Mouse (Mus musculus): ENCODE measurements around the gene Clec2i. TPM values are rescaled to one million over a fixed set of nuclear protein-coding genes. Genes with fewer than 3 reads are reported as not detected.

The Clec2i gene
- total RNA-seq (2023) = 37.1 TPM

DNA sequence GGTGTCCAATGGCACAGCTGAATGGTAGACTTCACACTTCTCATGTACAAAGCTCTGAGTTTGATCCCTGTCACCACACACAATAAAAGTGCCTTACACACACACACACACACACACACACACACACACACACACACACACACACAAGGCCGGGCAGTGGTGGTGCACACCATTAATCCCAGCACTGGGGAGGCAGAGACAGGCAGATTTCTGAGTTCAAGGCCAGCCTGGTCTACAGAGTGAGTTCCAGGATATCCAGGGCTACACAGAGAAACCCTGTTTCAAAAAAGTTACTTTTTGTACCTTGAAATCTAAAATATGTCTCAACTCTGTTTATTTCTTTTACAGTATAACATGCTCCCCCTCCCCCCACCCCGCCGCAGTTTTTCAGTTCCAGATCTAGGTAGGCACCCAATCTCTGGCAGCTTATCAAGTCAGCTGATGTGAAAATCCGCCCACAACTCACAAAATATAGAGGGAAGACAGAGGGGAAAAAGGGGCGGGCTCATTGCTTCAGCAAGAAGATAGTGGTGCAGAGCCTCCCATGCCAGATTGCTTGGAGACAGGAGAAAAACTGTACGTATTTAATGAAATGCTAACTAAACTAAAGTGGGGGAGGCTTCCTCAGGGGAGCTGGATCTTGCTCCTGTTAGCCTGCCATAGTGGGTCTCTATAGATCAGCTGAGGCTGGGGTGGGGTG, at the start of gene Clec2i:
Gene Clec2i, plus strand, starts transcription at position 498 of the 700 bp plus-strand sequence.

DNA sequence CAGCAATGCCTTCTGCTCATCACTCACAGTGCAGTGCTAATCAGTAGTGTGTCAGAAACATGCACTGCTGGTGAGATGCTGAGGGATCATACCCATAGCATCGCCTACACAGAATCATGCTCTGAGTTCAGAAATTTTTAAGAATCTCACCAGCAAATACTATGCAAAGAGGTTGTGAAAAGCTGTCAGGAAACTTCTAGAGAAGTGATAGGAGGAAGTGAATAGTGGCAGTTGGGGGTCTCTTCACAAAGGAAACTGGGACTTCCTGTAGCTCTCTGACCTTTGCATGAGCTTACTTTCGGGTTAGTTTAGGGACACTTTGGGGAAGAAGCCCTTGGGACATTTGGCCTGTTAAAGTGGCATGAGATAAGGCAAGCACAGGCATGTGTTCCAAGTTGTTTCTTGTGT, 3.6 kb downstream of the Clec2i start, which contains the start of gene BC035044:
Gene BC035044, minus strand, starts transcription at position 179 of the 408 bp plus-strand sequence.

DNA sequence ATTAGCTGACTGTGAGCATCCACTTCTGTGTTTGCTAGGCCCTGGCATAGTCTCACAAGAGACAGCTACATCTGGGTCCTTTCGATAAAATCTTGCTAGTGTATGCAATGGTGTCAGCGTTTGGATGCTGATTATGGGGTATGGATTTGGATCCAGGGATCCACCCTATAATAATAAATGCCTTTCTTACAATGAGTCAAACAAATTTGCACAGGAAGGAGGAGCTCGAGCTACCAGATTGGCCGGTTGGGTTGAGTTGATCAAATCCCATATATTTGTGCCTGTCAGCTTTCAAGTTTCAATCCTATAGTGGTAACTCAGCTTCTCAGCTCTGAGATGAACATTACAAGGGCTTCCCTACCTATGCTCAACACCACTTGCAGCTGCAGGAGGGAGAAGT, 46.7 kb downstream of the Clec2i start, which contains the start of gene Clec2g:
Gene Clec2g, plus strand, starts transcription at position 301 of the 400 bp plus-strand sequence.

Other genes with a start within 250 kb of the Clec2i start
- gene Clec2h, start 225.2 kb upstream of the Clec2i start, total RNA-seq (2023) = 5.7 TPM
- gene Klrb1, start 164.5 kb upstream of the Clec2i start, total RNA-seq (2023) = not detected
- 3.5 TPM for gene Klrb1c, start 98.4 kb upstream of the Clec2i start, total RNA-seq (2023)
- not detected for gene Gm44511, start 61.3 kb upstream of the Clec2i start, total RNA-seq (2023)
- 2.1 TPM for gene Klrb1b, start 61.3 kb upstream of the Clec2i start, total RNA-seq (2023)
- gene BC035044, start 3.5 kb downstream of the Clec2i start, total RNA-seq (2023) = 6.6 TPM
- 6.1 TPM for gene Clec2g, start 46.8 kb downstream of the Clec2i start, total RNA-seq (2023)
- gene Klrb1f, start 158.3 kb downstream of the Clec2i start, total RNA-seq (2023) = 2.6 TPM
- gene Clec2e, start 213.3 kb downstream of the Clec2i start, total RNA-seq (2023) = not detected

Measured in CD4-positive naive resting alpha-beta T cell, adult 76 days (primary cell).